ENCODE assay signal across 24 mouse cellular contexts in genomic region chr8:70933036-70933435, GRCm38 (mm10). TPM values are rescaled to one million over a fixed set of nuclear protein-coding genes. Genes with fewer than 3 reads are reported as not detected.
DNase-seq lines count a peak whose midpoint lies in the region; ATAC-seq and TF ChIP-seq lines count a peak whose summit lies in the region.
"Had no signal": no experiment of that assay in that cellular context is flagged by ENCODE, and none has a peak within 500 bp of the region (broad histone marks: within the 10 kb centered on the region; RNA-seq: fewer than 3 reads in every experiment).

No protein-coding gene starts in this region.

- no peaks in the 10 kb centered on the region for H3K36me3 ChIP-seq in heart, embryonic 10.5 days
- H3K36me3 ChIP-seq in lung, embryonic 14.5 days (ENCODE audit: insufficient read depth), result no peaks in the 10 kb centered on the region
- H3K36me3 ChIP-seq: embryonic facial prominence, embryonic 13.5 days; embryonic facial prominence, embryonic 15.5 days; forebrain, embryonic 15.5 days had no signal

- no peak for TF ChIP-seq CTCF in gastrocnemius, adult 2 months (IDR thresholded peaks at IDR 0.05)
- no peak for TF ChIP-seq CTCF in lung, embryonic 14.5 days (IDR thresholded peaks at IDR 0.05; ENCODE audit: low read depth)

- 0 out of 2 replicates have a peak, but pooled peaks cover 5% of the 10 kb centered on the region for H3K4me1 ChIP-seq in heart, embryonic 10.5 days
- no peaks in the 10 kb centered on the region for H3K4me1 ChIP-seq in lung, embryonic 14.5 days (ENCODE audit: insufficient read depth)
- H3K4me1 ChIP-seq: embryonic facial prominence, embryonic 13.5 days; forebrain, embryonic 10.5 days; forebrain, embryonic 13.5 days; forebrain, embryonic 15.5 days had no signal

- intact Hi-C loops in gastrocnemius, adult 2 months (cut with DNase I), result no loop called here
- intact Hi-C loops in gastrocnemius, postnatal 14 days (cut with DNase I; ENCODE audit: low total_unique reads), result no loop called here

- H3K27ac ChIP-seq in gastrocnemius, adult 2 months, result no peak overlapping the region
- no peak overlapping the region for H3K27ac ChIP-seq in heart, embryonic 10.5 days
- no peak overlapping the region for H3K27ac ChIP-seq in lung, embryonic 14.5 days (ENCODE audit: low read depth)
- H3K27ac ChIP-seq: embryonic facial prominence, embryonic 13.5 days; embryonic facial prominence, embryonic 15.5 days; forebrain, embryonic 10.5 days; forebrain, embryonic 13.5 days; forebrain, embryonic 15.5 days had no signal

- ATAC-seq in lung, embryonic 14.5 days (ENCODE audit: insufficient read depth), result no peak
- ATAC-seq: forebrain, embryonic 13.5 days; forebrain, embryonic 15.5 days had no signal

- H3K27me3 ChIP-seq in heart, embryonic 10.5 days (ENCODE audit: insufficient read depth, poor library complexity, severe bottlenecking), result no peaks in the 10 kb centered on the region
- H3K27me3 ChIP-seq in lung, embryonic 14.5 days (ENCODE audit: insufficient read depth, low read length), result no peaks in the 10 kb centered on the region
- H3K27me3 ChIP-seq: embryonic facial prominence, embryonic 13.5 days; embryonic facial prominence, embryonic 15.5 days; forebrain, embryonic 13.5 days; forebrain, embryonic 15.5 days had no signal

- H3K4me3 ChIP-seq in gastrocnemius, adult 2 months, result no peak overlapping the region
- no peak overlapping the region for H3K4me3 ChIP-seq in heart, embryonic 10.5 days
- no peak overlapping the region for H3K4me3 ChIP-seq in lung, embryonic 14.5 days (ENCODE audit: low read depth, low read length)
- H3K4me3 ChIP-seq: embryonic facial prominence, embryonic 13.5 days; embryonic facial prominence, embryonic 15.5 days; erythroblast, embryonic 14.5 days; forebrain, embryonic 10.5 days; forebrain, embryonic 13.5 days; forebrain, embryonic 15.5 days had no signal

- no peak overlapping the region for H3K9ac ChIP-seq in lung, embryonic 14.5 days
- H3K9ac ChIP-seq: embryonic facial prominence, embryonic 13.5 days; embryonic facial prominence, embryonic 15.5 days; forebrain, embryonic 13.5 days; forebrain, embryonic 15.5 days had no signal

- WGBS in heart, embryonic 10.5 days, result 89% methylated on average over 4 of the region's 4 CpGs
- 73% methylated on average over 4 of the region's 4 CpGs for WGBS in lung, embryonic 14.5 days

- no peak overlapping the region for H3K4me2 ChIP-seq in lung, embryonic 14.5 days
- H3K4me2 ChIP-seq: embryonic facial prominence, embryonic 13.5 days; embryonic facial prominence, embryonic 15.5 days; forebrain, embryonic 13.5 days; forebrain, embryonic 15.5 days had no signal

- DNase-seq in gastrocnemius, adult 2 months, result peak; percentile 11
- no peak for DNase-seq in gastrocnemius, postnatal 14 days
- peak; percentile 69 for DNase-seq in heart, embryonic 10.5 days (ENCODE audit: low spot score)
- DNase-seq in heart, adult 9 months (ENCODE audit: low spot score in 2 of 2), result no peak
- peak; percentile 33 for DNase-seq in lung, embryonic 14.5 days
- no peak for DNase-seq in lung, postnatal 10 days
- peak; percentile 5 for DNase-seq in urinary bladder, postnatal 10 days (ENCODE audit: low spot score)
- no peak for DNase-seq in urinary bladder, adult 18-20 months (ENCODE audit: low spot score in 2 of 2)
- DNase-seq: adrenal gland, adult 2 months; adrenal gland, postnatal 10 days; adrenal gland, postnatal 25 days; cerebellum, adult 11 months; cerebellum, adult 18-20 months; cerebellum, adult 8-10 months; cerebellum, adult 9-11 months; cerebellum, postnatal 14 days; cerebellum, postnatal 36 days; embryo, embryonic 11 days had no signal

- no peaks in the 10 kb centered on the region for H3K9me3 ChIP-seq in heart, embryonic 10.5 days
- no peaks in the 10 kb centered on the region for H3K9me3 ChIP-seq in lung, embryonic 14.5 days (ENCODE audit: low read depth, low read length)
- H3K9me3 ChIP-seq: embryonic facial prominence, embryonic 13.5 days; embryonic facial prominence, embryonic 15.5 days; forebrain, embryonic 10.5 days; forebrain, embryonic 13.5 days; forebrain, embryonic 15.5 days had no signal

RNA-seq across cellular contexts. Expression of gene Map1s, which starts 27.3 kb away (rescaled TPM):
- 10 to 100 TPM; 10.6 to 11.2 TPM for total RNA-seq in gastrocnemius, adult 2 months (2021)
- 10 to 100 TPM; 13.8 to 15.5 TPM for total RNA-seq in gastrocnemius, postnatal 14 days (2021)
- 49.6 and 58.4 TPM in 2 replicates for polyA plus RNA-seq in heart, embryonic 10.5 days (2016; fragmentation: Nextera tagmentation; extraction: Ambion mirVana)
- polyA plus RNA-seq in lung, embryonic 14.5 days (2014; fragmentation: Nextera tagmentation; extraction: Ambion mirVana), result 53.3 and 54.4 TPM in 2 replicates

RNA-seq across cellular contexts. Expression of gene Rpl18a, which starts 35.8 kb away (rescaled TPM):
- 1,000 to 10,000 TPM in 1 of 2 experiments, 100 to 1,000 TPM in 1; 932 to 1,039 TPM for total RNA-seq in gastrocnemius, adult 2 months (2021)
- 1,000 to 10,000 TPM; 1,213 to 1,382 TPM for total RNA-seq in gastrocnemius, postnatal 14 days (2021)
- 2,378 and 2,634 TPM in 2 replicates for polyA plus RNA-seq in heart, embryonic 10.5 days (2016; fragmentation: Nextera tagmentation; extraction: Ambion mirVana)
- polyA plus RNA-seq in lung, embryonic 14.5 days (2014; fragmentation: Nextera tagmentation; extraction: Ambion mirVana), result 5,317 and 5,483 TPM in 2 replicates

RNA-seq across cellular contexts. Expression of gene Slc5a5, which starts 40.5 kb away (rescaled TPM):
- total RNA-seq in gastrocnemius, adult 2 months (2021), result not detected
- total RNA-seq in gastrocnemius, postnatal 14 days (2021), result under 1 TPM in 1 of 2 experiments, not detected in 1; 0.08 TPM
- polyA plus RNA-seq in heart, embryonic 10.5 days (2016; fragmentation: Nextera tagmentation; extraction: Ambion mirVana), result 0.07 and 0.29 TPM in 2 replicates
- polyA plus RNA-seq in lung, embryonic 14.5 days (2014; fragmentation: Nextera tagmentation; extraction: Ambion mirVana), result 0.12 and 0.16 TPM in 2 replicates

RNA-seq across cellular contexts. Expression of gene Ccdc124, which starts 59.3 kb away (rescaled TPM):
- 10 to 100 TPM; 65.6 to 73.1 TPM for total RNA-seq in gastrocnemius, adult 2 months (2021)
- 10 to 100 TPM; 50.3 to 50.9 TPM for total RNA-seq in gastrocnemius, postnatal 14 days (2021)
- polyA plus RNA-seq in heart, embryonic 10.5 days (2016; fragmentation: Nextera tagmentation; extraction: Ambion mirVana), result 120 and 143 TPM in 2 replicates
- polyA plus RNA-seq in lung, embryonic 14.5 days (2014; fragmentation: Nextera tagmentation; extraction: Ambion mirVana), result 121 and 125 TPM in 2 replicates

Comparison
In these comparisons a context has a peak if more than half of its experiments do, and no peak if none do; other contexts are left out.
1. DNase-seq: peak in gastrocnemius, adult 2 months (single experiment), heart, embryonic 10.5 days (single experiment), lung, embryonic 14.5 days (single experiment) and urinary bladder, postnatal 10 days (single experiment); none in gastrocnemius, postnatal 14 days (single experiment), heart, adult 9 months (0 of 2), lung, postnatal 10 days (single experiment) and urinary bladder, adult 18-20 months (0 of 2).